In genomic region chr12:3959791-3960543, GRCm38 (mm10) we compare ENCODE assay signal across 7 mouse cellular contexts. TPM values are rescaled to one million over a fixed set of nuclear protein-coding genes. Genes with fewer than 3 reads are reported as not detected.
DNase-seq lines count a peak whose midpoint lies in the region; ATAC-seq and TF ChIP-seq lines count a peak whose summit lies in the region.

No protein-coding gene starts in this region.

- H3K4me2 ChIP-seq in heart, embryonic 13.5 days = peak overlapping the region; percentile 77
- H3K4me2 ChIP-seq in kidney, embryonic 16.5 days (replicated peaks; ENCODE audit: low read depth, low read length) = peak overlapping the region; percentile 91
- H3K4me2 ChIP-seq in midbrain, postnatal 0 days (ENCODE audit: low read depth, low read length, poor library complexity, severe bottlenecking) = peak overlapping the region; percentile 87

- H3K4me1 ChIP-seq in heart, embryonic 13.5 days = peaks cover 12% of the 10 kb centered on the region
- peaks cover 12% of the 10 kb centered on the region for H3K4me1 ChIP-seq in kidney, embryonic 16.5 days (ENCODE audit: insufficient read depth, low read length)
- H3K4me1 ChIP-seq in midbrain, postnatal 0 days (ENCODE audit: insufficient read depth, low read length) = 0 out of 2 replicates have a peak, but pooled peaks cover 3% of the 10 kb centered on the region

- no peak for TF ChIP-seq CTCF in midbrain, postnatal 0 days (IDR thresholded peaks at IDR 0.05)

- H3K4me3 ChIP-seq in heart, embryonic 13.5 days = peak overlapping the region; percentile 68
- H3K4me3 ChIP-seq in kidney, embryonic 16.5 days (ENCODE audit: low read length) = peak overlapping the region; percentile 62
- H3K4me3 ChIP-seq in midbrain, postnatal 0 days (ENCODE audit: low read depth, low read length) = peak overlapping the region; percentile 53

- peak overlapping the region; percentile 86 for H3K9ac ChIP-seq in heart, embryonic 13.5 days
- H3K9ac ChIP-seq in kidney, embryonic 16.5 days (replicated peaks; ENCODE audit: low read length) = peak overlapping the region; percentile 86
- H3K9ac ChIP-seq in midbrain, postnatal 0 days (replicated peaks; ENCODE audit: low read length, poor library complexity, severe bottlenecking) = peak overlapping the region; percentile 83

- peak overlapping the region; percentile 93 for H3K27ac ChIP-seq in heart, embryonic 13.5 days (replicated peaks)
- H3K27ac ChIP-seq in kidney, embryonic 16.5 days (ENCODE audit: low read length) = peak overlapping the region; percentile 91
- H3K27ac ChIP-seq in midbrain, postnatal 0 days (ENCODE audit: low read depth, low read length) = peak overlapping the region; percentile 97

- WGBS in heart, embryonic 13.5 days = 2% methylated on average over 53 of the region's 53 CpGs
- WGBS in kidney, embryonic 16.5 days = 2% methylated on average over 53 of the region's 53 CpGs
- WGBS in midbrain, postnatal 0 days = 2% methylated on average over 53 of the region's 53 CpGs

- H3K27me3 ChIP-seq in heart, embryonic 13.5 days (replicated peaks) = peaks cover 21% of the 10 kb centered on the region
- peaks cover 3% of the 10 kb centered on the region for H3K27me3 ChIP-seq in kidney, embryonic 16.5 days (ENCODE audit: insufficient read depth, low read length)
- 0 out of 2 replicates have a peak, but pooled peaks cover 2% of the 10 kb centered on the region for H3K27me3 ChIP-seq in midbrain, postnatal 0 days (ENCODE audit: insufficient read depth, low read length)

- 0 out of 2 replicates have a peak, but pooled peaks cover 7% of the 10 kb centered on the region for H3K36me3 ChIP-seq in heart, embryonic 13.5 days
- no peaks in the 10 kb centered on the region for H3K36me3 ChIP-seq in kidney, embryonic 16.5 days (ENCODE audit: insufficient read depth, low read length)
- H3K36me3 ChIP-seq in midbrain, postnatal 0 days (ENCODE audit: insufficient read depth, low read length) = peaks cover 11% of the 10 kb centered on the region; the same call in 1 of the 2 replicates

- H3K9me3 ChIP-seq in heart, embryonic 13.5 days = no peaks in the 10 kb centered on the region
- H3K9me3 ChIP-seq in kidney, embryonic 16.5 days (ENCODE audit: low read length) = no peaks in the 10 kb centered on the region
- no peaks in the 10 kb centered on the region for H3K9me3 ChIP-seq in midbrain, postnatal 0 days (ENCODE audit: low read length)

- peak; percentile 79 for DNase-seq in brain, embryonic 18.5 days (ENCODE audit: low read depth, low spot score)
- DNase-seq in fibroblast of lung, adult 2 months (ENCODE audit: low read depth) = peak; percentile 62
- DNase-seq in liver = peak; percentile 72
- peak; percentile 96 for DNase-seq in midbrain, postnatal 0 days (ENCODE audit: low spot score)
- peak; percentile 33 to 82 for DNase-seq in spleen, postnatal 10 days (ENCODE audit: low spot score in 2 of 2)

- peak; percentile 74 for ATAC-seq in heart, embryonic 13.5 days (ENCODE audit: extremely low read depth, insufficient number of reproducible peaks, low FRiP score, low TSS enrichment)
- peak; percentile 96 for ATAC-seq in kidney, embryonic 16.5 days (ENCODE audit: low FRiP score, low TSS enrichment)
- ATAC-seq in midbrain, postnatal 0 days (ENCODE audit: low FRiP score) = peak; percentile 96

RNA-seq across cellular contexts. Expression of gene Pomc, which starts 5.2 kb away (rescaled TPM):
- 1.4 and 1.6 TPM in 2 replicates for polyA plus RNA-seq in heart, embryonic 13.5 days (2015; fragmentation: Nextera tagmentation; extraction: Ambion mirVana)
- polyA plus RNA-seq in kidney, embryonic 16.5 days (2015; fragmentation: Nextera tagmentation; extraction: Ambion mirVana) = 2.5 and 2.7 TPM in 2 replicates
- 2.2 and 2.4 TPM in 2 replicates for total RNA-seq in midbrain, postnatal 0 days (2014; rRNA removed)
- polyA plus RNA-seq in midbrain, postnatal 0 days (2015; fragmentation: Nextera tagmentation; extraction: Ambion mirVana) = 7.9 and 9.8 TPM in 2 replicates

Comparison
In these comparisons a context has a peak if more than half of its experiments do, and no peak if none do; other contexts are left out.
1. Peak in every context shown above with its lines: DNase-seq, ATAC-seq, H3K4me3 ChIP-seq and H3K27ac ChIP-seq.